Mouse (Mus musculus): ENCODE measurements around the gene Ccl22. TPM values are rescaled to one million over a fixed set of nuclear protein-coding genes. Genes with fewer than 3 reads are reported as not detected.

Ccl22 gene
- polyA plus RNA-seq, 1 experiment = not detected

DNA sequence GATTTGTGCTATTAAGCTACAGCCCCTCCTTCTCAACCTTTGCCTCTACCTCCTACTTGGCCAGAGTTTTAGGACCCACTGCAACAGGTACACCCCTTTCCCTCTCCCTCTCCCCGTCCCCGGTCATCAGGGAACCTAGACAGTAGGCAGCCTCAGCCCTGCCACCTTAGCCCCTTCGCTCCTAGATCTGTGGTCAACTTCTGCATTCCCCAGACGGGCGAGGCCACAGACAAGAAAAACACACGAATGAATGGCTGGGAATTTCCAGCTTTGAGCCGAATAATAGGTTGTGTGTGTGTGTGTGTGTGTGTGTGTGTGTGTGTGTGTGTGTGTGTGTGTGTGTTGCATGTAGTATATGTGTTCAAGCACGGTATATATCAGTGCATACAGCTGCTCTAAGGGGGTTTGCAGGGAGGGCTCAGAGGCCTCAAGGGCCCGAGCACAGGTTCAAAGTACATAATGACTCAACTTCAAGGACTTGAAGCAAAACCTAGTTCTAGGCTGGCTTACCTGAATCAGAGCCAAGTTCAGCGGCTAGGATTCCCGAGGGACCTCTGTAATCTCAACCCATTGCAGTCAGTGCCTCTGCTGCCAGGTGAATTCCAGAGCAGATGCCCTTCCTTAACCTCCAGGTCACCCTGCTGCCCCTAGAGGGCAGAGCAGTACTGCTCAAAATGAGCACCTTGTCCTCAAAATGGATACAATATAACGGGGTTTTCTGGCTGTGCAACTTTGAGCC lies 40.0 kb downstream of the Ccl22 start:
- peak; percentile 81 for TF ChIP-seq CTCF (IDR thresholded peaks at IDR 0.05; ENCODE audit: control insufficient read depth, insufficient read depth, low read length)
- TF ChIP-seq POLR2A (IDR thresholded peaks at IDR 0.05; ENCODE audit: borderline replicate concordance, control insufficient read depth, low read depth, low read length) = no peak
- 50% methylated on average over 12 of the region's 12 CpGs for WGBS
- H3K4me3 ChIP-seq (replicated peaks; ENCODE audit: control insufficient read depth, low read depth, low read length) = no peak overlapping the region
- no peak overlapping the region for H3K27ac ChIP-seq (ENCODE audit: control insufficient read depth, insufficient read depth, low read depth, low read length, poor library complexity)
- peaks cover 3% of the 10 kb centered on the region; the same call in 1 of the 2 replicates for H3K4me1 ChIP-seq (ENCODE audit: control insufficient read depth, insufficient read depth, low read length)

DNA sequence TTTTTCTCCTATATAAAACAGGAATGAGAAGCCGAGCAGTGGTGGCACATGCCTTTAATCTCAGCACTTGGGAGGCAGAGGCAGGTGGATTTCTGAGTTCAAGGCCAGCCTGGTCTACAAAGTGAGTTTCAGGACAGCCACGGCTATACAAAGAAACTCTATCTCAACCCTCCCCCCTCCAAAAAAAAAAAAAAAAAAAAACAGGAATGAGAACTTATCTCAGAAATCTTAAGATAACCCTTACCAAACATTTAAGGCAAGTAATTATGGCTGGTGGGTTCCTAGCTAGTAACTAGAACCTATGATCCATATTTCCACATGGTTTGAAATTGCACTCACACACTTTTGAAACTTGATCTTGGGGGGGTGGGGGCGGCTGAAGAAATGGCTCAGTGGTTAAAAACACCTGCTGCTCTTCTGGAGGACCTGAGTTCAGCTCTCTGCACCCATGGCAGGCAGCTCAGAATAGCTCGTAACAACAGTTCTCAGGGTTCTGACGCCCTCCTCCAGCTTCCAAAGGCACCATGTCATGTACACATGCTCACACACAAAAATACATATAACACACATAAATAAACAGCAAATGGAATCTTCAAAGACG lies 40.7 kb downstream of the Ccl22 start:
- H3K27ac ChIP-seq (ENCODE audit: control insufficient read depth, insufficient read depth, low read depth, low read length, poor library complexity) = peak overlapping the region; percentile 77; the same call in 1 of the 2 replicates
- 65% methylated on average over 6 of the region's 6 CpGs for WGBS
- peaks cover 3% of the 10 kb centered on the region; the same call in 1 of the 2 replicates for H3K4me1 ChIP-seq (ENCODE audit: control insufficient read depth, insufficient read depth, low read length)
- H3K4me3 ChIP-seq (replicated peaks; ENCODE audit: control insufficient read depth, low read depth, low read length) = no peak overlapping the region
- no peak for TF ChIP-seq CTCF (IDR thresholded peaks at IDR 0.05; ENCODE audit: control insufficient read depth, insufficient read depth, low read length)

DNA sequence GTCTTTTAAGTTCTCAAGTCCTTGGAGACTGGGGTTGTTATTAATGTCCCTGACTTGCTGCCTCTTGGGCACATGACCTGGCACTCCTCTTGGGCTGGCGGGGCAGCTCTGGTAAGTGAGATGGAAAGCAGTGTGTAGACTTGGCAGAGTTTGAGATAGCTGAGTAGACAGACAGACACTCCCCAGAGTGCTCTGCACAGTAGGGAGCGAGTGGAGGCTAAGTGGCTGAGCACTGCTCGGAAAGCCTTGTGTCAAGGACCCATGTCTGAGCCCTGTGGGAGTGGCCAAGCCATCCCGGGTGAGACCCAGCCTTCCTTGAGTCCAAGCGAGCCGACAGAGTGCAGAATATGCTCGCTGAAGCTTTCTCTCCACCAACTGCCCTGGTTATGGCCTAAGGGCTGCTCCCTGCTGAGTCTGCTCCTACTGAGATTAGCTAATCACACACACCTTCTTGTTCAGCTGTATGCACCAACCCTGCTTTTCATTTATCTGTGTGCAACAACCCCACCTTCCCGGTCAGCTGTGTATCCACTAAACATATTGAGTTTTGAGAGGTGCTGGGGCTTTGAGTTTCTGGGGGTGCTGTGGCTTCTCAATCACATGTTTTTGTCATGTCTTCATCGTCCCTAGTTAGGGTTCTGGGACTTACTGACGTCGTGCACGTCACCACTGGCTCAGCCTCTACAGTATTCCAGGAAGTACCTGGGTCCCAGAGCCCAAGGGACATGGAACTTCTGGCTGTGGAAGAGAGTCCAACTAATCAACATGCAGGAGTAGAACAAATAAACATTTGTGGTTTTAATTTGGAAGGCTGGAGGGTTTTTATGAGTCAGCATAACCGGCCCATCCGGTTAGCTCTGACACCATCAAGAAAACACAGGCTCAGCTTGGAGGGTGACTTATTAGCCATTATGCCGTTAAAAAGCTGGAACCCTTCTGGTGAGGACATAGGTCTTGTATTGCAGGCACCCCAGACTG lies 42.4 kb downstream of the Ccl22 start:
- WGBS = 49% methylated on average over 15 of the region's 15 CpGs
- Histone ChIP-seq H3K4me1 (ENCODE audit: control insufficient read depth, insufficient read depth, low read length) (peaks cover 3% of the 10 kb centered on the region; the same call in 1 of the 2 replicates), H3K27ac (ENCODE audit: control insufficient read depth, insufficient read depth, low read depth, low read length, poor library complexity) (peak overlapping the region; percentile 98), H3K4me3 (replicated peaks; ENCODE audit: control insufficient read depth, low read depth, low read length) (no peak overlapping the region)
- TF ChIP-seq CTCF (IDR thresholded peaks at IDR 0.05; ENCODE audit: control insufficient read depth, insufficient read depth, low read length) (no peak), POLR2A (IDR thresholded peaks at IDR 0.05; ENCODE audit: borderline replicate concordance, control insufficient read depth, low read depth, low read length) (0 out of 2 replicates have a peak, but pooled peaks have one; percentile 23)

DNA sequence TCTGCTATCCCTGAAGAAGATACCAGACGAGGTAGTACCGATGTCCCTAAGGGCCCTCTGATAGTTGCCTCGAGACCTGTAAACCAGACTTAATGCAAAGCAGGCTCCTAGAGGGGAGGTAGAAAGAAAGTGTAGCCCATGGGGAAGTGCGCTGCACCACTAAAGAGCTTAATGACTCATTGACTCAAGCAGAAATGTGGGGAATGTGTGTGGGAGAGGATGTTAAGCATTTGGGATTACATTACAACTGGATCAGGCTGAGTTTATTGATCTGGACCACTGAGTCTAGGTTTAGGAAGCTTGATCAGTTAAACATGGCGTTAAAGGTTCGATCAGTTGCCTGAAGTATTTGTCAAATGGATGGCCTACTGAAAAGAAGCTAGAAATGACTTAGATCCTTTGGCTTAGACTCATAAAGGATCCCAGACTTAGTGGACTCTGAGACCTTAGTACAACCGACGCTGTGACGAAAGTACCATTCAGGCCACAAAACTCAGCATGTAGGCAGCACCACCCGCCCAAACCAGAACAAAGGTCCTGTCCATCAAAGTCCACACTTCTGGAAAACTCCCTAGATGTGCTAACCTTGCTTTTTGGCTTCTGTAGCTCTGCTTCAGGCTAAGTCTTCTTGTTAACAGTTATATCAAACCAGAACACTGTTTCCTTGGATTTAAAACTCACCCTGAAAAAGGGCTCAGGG lies 44.0 kb downstream of the Ccl22 start:
- Histone ChIP-seq H3K27ac (ENCODE audit: control insufficient read depth, insufficient read depth, low read depth, low read length, poor library complexity) (no peak overlapping the region), H3K4me1 (ENCODE audit: control insufficient read depth, insufficient read depth, low read length) (peaks cover 5% of the 10 kb centered on the region; the same call in 1 of the 2 replicates), H3K4me3 (replicated peaks; ENCODE audit: control insufficient read depth, low read depth, low read length) (no peak overlapping the region)
- WGBS = 87% methylated on average over 10 of the region's 10 CpGs
- TF ChIP-seq POLR2A (IDR thresholded peaks at IDR 0.05; ENCODE audit: borderline replicate concordance, control insufficient read depth, low read depth, low read length) (no peak), CTCF (IDR thresholded peaks at IDR 0.05; ENCODE audit: control insufficient read depth, insufficient read depth, low read length) (no peak)

DNA sequence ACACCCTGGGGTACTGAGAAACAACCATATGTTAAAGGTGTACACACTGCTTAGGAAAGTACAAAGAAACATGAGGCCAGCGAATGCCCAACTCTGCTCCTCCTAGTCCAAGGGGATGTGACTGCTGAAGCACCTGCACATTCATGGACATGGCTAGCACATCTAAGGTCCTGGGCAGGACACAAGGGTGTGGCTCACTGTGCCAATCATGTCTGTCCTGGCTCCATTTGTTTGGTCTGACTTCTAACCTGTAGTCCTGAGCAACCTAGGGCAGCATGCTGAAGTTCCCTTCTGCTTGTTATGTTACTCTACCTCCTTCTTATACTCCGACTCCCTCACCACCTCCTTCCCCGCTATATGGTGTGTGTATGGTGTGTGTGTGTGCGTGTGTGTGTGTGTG lies 49.0 kb downstream of the Ccl22 start:
- peaks cover 2% of the 10 kb centered on the region; the same call in 1 of the 2 replicates for H3K4me1 ChIP-seq (ENCODE audit: control insufficient read depth, insufficient read depth, low read length)
- H3K27ac ChIP-seq (ENCODE audit: control insufficient read depth, insufficient read depth, low read depth, low read length, poor library complexity) = no peak overlapping the region
- WGBS = 82% methylated on average over 4 of the region's 4 CpGs
- no peak overlapping the region for H3K4me3 ChIP-seq (replicated peaks; ENCODE audit: control insufficient read depth, low read depth, low read length)
- no peak for TF ChIP-seq POLR2A (IDR thresholded peaks at IDR 0.05; ENCODE audit: borderline replicate concordance, control insufficient read depth, low read depth, low read length)
- no peak for TF ChIP-seq CTCF (IDR thresholded peaks at IDR 0.05; ENCODE audit: control insufficient read depth, insufficient read depth, low read length)

DNA sequence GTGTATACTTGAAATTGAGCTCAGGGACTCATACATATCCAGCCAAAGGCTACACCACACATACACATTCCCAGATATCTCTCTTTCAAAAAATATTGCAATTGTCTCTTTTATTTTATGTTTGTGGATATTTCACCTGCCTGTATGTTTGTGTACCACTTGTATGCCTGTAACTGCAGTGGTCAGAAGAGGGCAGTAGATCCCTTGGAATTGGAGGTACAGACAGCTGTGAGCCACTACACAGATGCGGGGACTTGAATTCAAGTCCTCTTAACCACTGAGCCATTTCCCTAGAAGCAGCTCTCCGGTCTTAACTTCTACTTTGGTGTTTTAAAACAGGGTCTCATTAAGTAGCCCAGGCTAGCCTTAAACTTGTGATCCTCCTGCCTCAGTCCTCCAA lies 49.4 kb downstream of the Ccl22 start:
- Histone ChIP-seq H3K4me1 (ENCODE audit: control insufficient read depth, insufficient read depth, low read length) (peaks cover 2% of the 10 kb centered on the region; the same call in 1 of the 2 replicates), H3K27ac (ENCODE audit: control insufficient read depth, insufficient read depth, low read depth, low read length, poor library complexity) (no peak overlapping the region), H3K4me3 (replicated peaks; ENCODE audit: control insufficient read depth, low read depth, low read length) (no peak overlapping the region)
- TF ChIP-seq POLR2A (IDR thresholded peaks at IDR 0.05; ENCODE audit: borderline replicate concordance, control insufficient read depth, low read depth, low read length) (no peak), CTCF (IDR thresholded peaks at IDR 0.05; ENCODE audit: control insufficient read depth, insufficient read depth, low read length) (peak; percentile 28; the same call in 1 of the 2 replicates)
- WGBS = 69% methylated on average over 2 of the region's 2 CpGs

DNA sequence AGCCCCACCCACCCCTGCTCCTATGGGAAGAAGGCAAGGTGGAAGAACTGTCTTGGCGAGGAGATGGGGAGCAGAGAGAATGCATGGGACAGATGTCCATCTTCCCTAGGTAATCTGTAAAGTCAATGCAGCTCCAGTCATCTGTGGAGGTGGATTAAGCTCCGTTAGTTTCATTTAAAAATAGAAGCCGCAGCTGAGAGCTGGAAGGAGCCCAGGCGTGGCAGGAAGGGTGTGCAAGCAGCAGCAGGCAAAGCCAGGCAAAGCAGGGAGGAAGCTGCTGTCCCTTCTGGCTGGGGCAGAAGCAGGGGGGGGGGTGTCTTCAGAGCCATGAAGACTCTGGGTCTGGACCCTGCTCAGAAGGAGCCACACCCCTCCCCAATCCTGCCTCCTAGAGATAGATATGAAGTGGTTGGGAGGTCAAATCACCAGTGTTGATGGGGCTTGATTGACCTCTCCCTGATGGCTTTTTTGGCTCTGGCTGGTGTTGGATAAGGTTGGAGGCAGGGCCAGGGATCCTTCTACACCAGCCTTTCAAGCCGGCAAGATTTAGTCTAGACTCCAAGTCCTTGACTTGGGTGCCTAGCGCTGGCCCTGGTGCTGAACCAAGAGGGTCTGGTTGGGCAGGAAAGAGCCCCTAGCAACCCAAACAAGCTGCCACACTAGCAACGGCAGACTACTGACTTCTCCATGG lies 55.0 kb downstream of the Ccl22 start:
- 25% methylated on average over 7 of the region's 7 CpGs for WGBS
- H3K27ac ChIP-seq (ENCODE audit: control insufficient read depth, insufficient read depth, low read depth, low read length, poor library complexity) = no peak overlapping the region
- H3K4me1 ChIP-seq (ENCODE audit: control insufficient read depth, insufficient read depth, low read length) = peaks cover 3% of the 10 kb centered on the region
- H3K4me3 ChIP-seq (replicated peaks; ENCODE audit: control insufficient read depth, low read depth, low read length) = no peak overlapping the region
- TF ChIP-seq POLR2A (IDR thresholded peaks at IDR 0.05; ENCODE audit: borderline replicate concordance, control insufficient read depth, low read depth, low read length) (no peak), CTCF (IDR thresholded peaks at IDR 0.05; ENCODE audit: control insufficient read depth, insufficient read depth, low read length) (no peak)

Other genes starting within 250 kb of the Ccl22 start
- 23.4 and 36.1 TPM in 2 replicates for gene Cpne2, start 212.6 kb upstream of the Ccl22 start, polyA plus RNA-seq (2011; ENCODE audit: insufficient read depth, insufficient read length, low replicate concordance, missing spikeins)
- gene Rspry1, start 143.7 kb upstream of the Ccl22 start, polyA plus RNA-seq (2011; ENCODE audit: insufficient read depth, insufficient read length, low replicate concordance, missing spikeins) = 8.7 and 9.5 TPM in 2 replicates
- gene Fam192a, start 143.6 kb upstream of the Ccl22 start, polyA plus RNA-seq (2011; ENCODE audit: insufficient read depth, insufficient read length, low replicate concordance, missing spikeins) = 42.7 and 45.8 TPM in 2 replicates
- gene Arl2bp, start 79.0 kb upstream of the Ccl22 start, polyA plus RNA-seq (2011; ENCODE audit: insufficient read depth, insufficient read length, low replicate concordance, missing spikeins) = 32.9 and 36.3 TPM in 2 replicates
- gene Pllp, start 49.3 kb upstream of the Ccl22 start, polyA plus RNA-seq (2011; ENCODE audit: insufficient read depth, insufficient read length, low replicate concordance, missing spikeins) = not detected in 2 replicates
- gene Cx3cl1, start 26.4 kb downstream of the Ccl22 start, polyA plus RNA-seq (2011; ENCODE audit: insufficient read depth, insufficient read length, low replicate concordance, missing spikeins) = 3.6 TPM in 1 of 2 replicates, not detected in the other
- not detected in 2 replicates for gene Ccl17, start 64.9 kb downstream of the Ccl22 start, polyA plus RNA-seq (2011; ENCODE audit: insufficient read depth, insufficient read length, low replicate concordance, missing spikeins)
- 21.8 and 35.8 TPM in 2 replicates for gene Coq9, start 92.7 kb downstream of the Ccl22 start, polyA plus RNA-seq (2011; ENCODE audit: insufficient read depth, insufficient read length, low replicate concordance, missing spikeins)
- gene Ciapin1, start 92.8 kb downstream of the Ccl22 start, polyA plus RNA-seq (2011; ENCODE audit: insufficient read depth, insufficient read length, low replicate concordance, missing spikeins) = 36.7 and 38.1 TPM in 2 replicates
- 33.6 and 37.9 TPM in 2 replicates for gene Polr2c, start 111.9 kb downstream of the Ccl22 start, polyA plus RNA-seq (2011; ENCODE audit: insufficient read depth, insufficient read length, low replicate concordance, missing spikeins)
- 3.0 and 5.6 TPM in 2 replicates for gene Dok4, start 130.7 kb downstream of the Ccl22 start, polyA plus RNA-seq (2011; ENCODE audit: insufficient read depth, insufficient read length, low replicate concordance, missing spikeins)
- 0.70 and 2.8 TPM in 2 replicates for gene Ccdc102a, start 172.5 kb downstream of the Ccl22 start, polyA plus RNA-seq (2011; ENCODE audit: insufficient read depth, insufficient read length, low replicate concordance, missing spikeins)
- gene Adgrg5, start 178.1 kb downstream of the Ccl22 start, polyA plus RNA-seq (2011; ENCODE audit: insufficient read depth, insufficient read length, low replicate concordance, missing spikeins) = 0.92 and 2.5 TPM in 2 replicates
- gene Adgrg1, start 229.2 kb downstream of the Ccl22 start, polyA plus RNA-seq (2011; ENCODE audit: insufficient read depth, insufficient read length, low replicate concordance, missing spikeins) = 30.1 and 41.3 TPM in 2 replicates